Mouse (Mus musculus): Measurements from ENCODE around the gene Ccdc60.
A peak's percentile ranks its signal among the peaks of the same experiment; 100 is the strongest.
"Not testable (repeated sequence)": the region's sequence is repeated elsewhere in the genome, so short reads cannot be mapped to it uniquely, and the experiment has no call there.

Gene Ccdc60

GRCm38 (mm10) chr5:116192693-116193092 lies 96.1 kb downstream of the Ccdc60 start:
- no peak for DNase-seq (ENCODE audit: low spot score)

- DNase-seq (ENCODE audit: low spot score) = no peak
These were observed 97.2 kb downstream of the Ccdc60 start for GRCm38 (mm10) chr5:116191596-116191995.

GRCm38 (mm10) chr5:116189818-116190217 lies 99.0 kb downstream of the Ccdc60 start:
- no peak for DNase-seq (ENCODE audit: low spot score)

GRCm38 (mm10) chr5:116180594-116180993 lies 108.2 kb downstream of the Ccdc60 start:
- DNase-seq (ENCODE audit: low spot score) = no peak

GRCm38 (mm10) chr5:116171721-116172120 lies 117.1 kb downstream of the Ccdc60 start:
- DNase-seq (ENCODE audit: low spot score) = no peak

GRCm38 (mm10) chr5:116166965-116167364 lies 121.8 kb downstream of the Ccdc60 start:
- DNase-seq (ENCODE audit: low spot score) = no peak

- no peak for DNase-seq (ENCODE audit: low spot score)
These were observed 123.4 kb downstream of the Ccdc60 start for GRCm38 (mm10) chr5:116165203-116165888.

GRCm38 (mm10) chr5:116154811-116155210 lies 134.0 kb downstream of the Ccdc60 start:
- no peak for DNase-seq (ENCODE audit: low spot score)

- not testable (repeated sequence) for DNase-seq (ENCODE audit: low spot score)
These were observed 142.3 kb downstream of the Ccdc60 start for GRCm38 (mm10) chr5:116146446-116146845.

GRCm38 (mm10) chr5:116144711-116145110 lies 144.1 kb downstream of the Ccdc60 start:
- no peak for DNase-seq (ENCODE audit: low spot score)

- DNase-seq (ENCODE audit: low spot score) = no peak
These were observed 148.1 kb downstream of the Ccdc60 start for GRCm38 (mm10) chr5:116140682-116141081.

GRCm38 (mm10) chr5:116123344-116123743 lies 165.4 kb downstream of the Ccdc60 start:
- peak; percentile 95 for DNase-seq (ENCODE audit: low spot score)

- DNase-seq (ENCODE audit: low spot score) = peak; percentile 32
These were observed 172.2 kb downstream of the Ccdc60 start for GRCm38 (mm10) chr5:116116567-116116966.

- no peak for DNase-seq (ENCODE audit: low spot score)
These were observed 172.7 kb downstream of the Ccdc60 start for GRCm38 (mm10) chr5:116116110-116116509.

GRCm38 (mm10) chr5:116115071-116115834 lies 173.5 kb downstream of the Ccdc60 start:
- no peak for DNase-seq (ENCODE audit: low spot score)

- no peak for DNase-seq (ENCODE audit: low spot score)
These were observed 180.1 kb downstream of the Ccdc60 start for GRCm38 (mm10) chr5:116108651-116109050.

- DNase-seq (ENCODE audit: low spot score) = no peak
These were observed 204.6 kb downstream of the Ccdc60 start for GRCm38 (mm10) chr5:116084231-116084630.

- no peak for DNase-seq (ENCODE audit: low spot score)
These were observed 205.7 kb downstream of the Ccdc60 start, which contains the start of gene Tmem233 for GRCm38 (mm10) chr5:116083081-116083480. Gene Tmem233 (minus strand): TSS chr5:116083244.

- DNase-seq (ENCODE audit: low spot score) = no peak
These were observed 206.4 kb downstream of the Ccdc60 start for GRCm38 (mm10) chr5:116082241-116082900.

- no peak for DNase-seq (ENCODE audit: low spot score)
These were observed 207.2 kb downstream of the Ccdc60 start for GRCm38 (mm10) chr5:116081616-116082015.

GRCm38 (mm10) chr5:116080736-116081135 lies 208.0 kb downstream of the Ccdc60 start:
- DNase-seq (ENCODE audit: low spot score) = no peak
